Mouse (Mus musculus) cerebellum, adult 2 months (tissue): ENCODE measurements around the gene Barx1.

Experiments used
- CTCF ChIP-seq: fragments of 200-500 bp; IDR thresholded peaks from 2 replicates; pipeline ENCODE4 v1.5.1; 2011; ENCODE audit warnings: low read depth, mild to moderate bottlenecking, control low read depth, low read length, moderate library complexity, borderline replicate concordance; ENCODE audit not compliant: insufficient read depth
- POLR2A ChIP-seq: fragments of 200-500 bp; IDR thresholded peaks from 2 replicates; pipeline ENCODE4 v1.6.1; 2011; ENCODE audit warnings: low read length, control low read depth, borderline replicate concordance; ENCODE audit not compliant: insufficient read depth

DNA sequence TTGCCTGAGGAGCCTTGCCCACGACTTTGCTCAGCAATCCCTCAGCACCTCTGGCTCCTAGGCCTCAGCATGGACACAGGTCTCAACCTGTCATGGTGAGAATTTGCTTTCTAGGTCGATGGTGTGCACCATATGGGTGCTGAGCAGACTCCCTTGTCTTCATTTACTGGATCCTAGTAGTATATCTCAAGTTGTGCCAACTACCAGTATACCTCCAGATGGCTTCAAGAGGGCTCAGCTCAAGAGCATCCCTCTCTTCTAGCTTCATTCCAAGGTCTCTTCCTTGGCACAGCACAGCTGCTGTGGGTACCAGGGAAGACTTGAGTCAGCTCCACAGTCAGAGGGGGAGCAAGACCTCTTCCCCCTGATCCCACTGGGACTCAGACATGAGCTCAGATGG is 29.2 kb downstream of the Barx1 start:
- TF ChIP-seq CTCF (no peak), POLR2A (no peak)
